Comparison of ENCODE assay signal across 19 mouse cellular contexts in genomic region chr1:25312344-25312743, GRCm38 (mm10).
DNase-seq lines count a peak whose midpoint lies in the region; ATAC-seq and TF ChIP-seq lines count a peak whose summit lies in the region.
"Had no signal": no experiment of that assay in that cellular context is flagged by ENCODE, and none has a peak within 500 bp of the region (broad histone marks: within the 10 kb centered on the region; RNA-seq: fewer than 3 reads in every experiment).

No protein-coding gene starts in this region.

- H3K4me3 ChIP-seq in embryonic facial prominence, embryonic 14.5 days (ENCODE audit: low read depth, low read length) = no peak overlapping the region
- H3K4me3 ChIP-seq in embryonic facial prominence, embryonic 10.5 days = no peak overlapping the region
- no peak overlapping the region for H3K4me3 ChIP-seq in midbrain, embryonic 11.5 days (ENCODE audit: low read depth, low read length)
- no peak overlapping the region for H3K4me3 ChIP-seq in midbrain, embryonic 16.5 days (ENCODE audit: low read depth, low read length)
- H3K4me3 ChIP-seq in neural tube, embryonic 12.5 days = no peak overlapping the region
- no peak overlapping the region for H3K4me3 ChIP-seq in neural tube, embryonic 15.5 days (replicated peaks)
- H3K4me3 ChIP-seq in midbrain, postnatal 0 days (ENCODE audit: low read depth, low read length) = no peak overlapping the region
- H3K4me3 ChIP-seq: embryonic facial prominence, embryonic 13.5 days; forebrain, embryonic 13.5 days; gastrocnemius, adult 2 months; heart, embryonic 12.5 days; hindbrain, embryonic 15.5 days had no signal

- ATAC-seq in embryonic facial prominence, embryonic 14.5 days (ENCODE audit: low read depth) = no peak
- peak; percentile 68 for ATAC-seq in midbrain, embryonic 11.5 days (ENCODE audit: low FRiP score)
- ATAC-seq in midbrain, embryonic 16.5 days = no peak
- peak; percentile 85 for ATAC-seq in neural tube, embryonic 12.5 days (ENCODE audit: low FRiP score, low read depth)
- no peak for ATAC-seq in neural tube, embryonic 15.5 days (ENCODE audit: low FRiP score)
- no peak for ATAC-seq in midbrain, postnatal 0 days (ENCODE audit: low FRiP score)
- ATAC-seq: forebrain, embryonic 13.5 days; inflammation-experienced regulatory T-cells, adult 6 months had no signal

- TF ChIP-seq CTCF in midbrain, postnatal 0 days (IDR thresholded peaks at IDR 0.05) = no peak

- peak; percentile 2 for DNase-seq in embryonic facial prominence, embryonic 14.5 days (ENCODE audit: low spot score)
- DNase-seq in embryonic facial prominence, embryonic 10.5 days (ENCODE audit: low spot score) = no peak
- no peak for DNase-seq in midbrain, embryonic 11.5 days (ENCODE audit: low spot score, missing footprints)
- peak; percentile 7 for DNase-seq in midbrain, postnatal 0 days (ENCODE audit: low spot score)
- DNase-seq in right cerebral cortex, postnatal 14 days = no peak
- DNase-seq: adrenal gland, postnatal 10 days; cerebellum, adult 11-12 months; cerebellum, adult 9-10 months; cerebellum, postnatal 25 days; gastrocnemius, adult 2 months; gastrocnemius, postnatal 25 days had no signal

- H3K9ac ChIP-seq in embryonic facial prominence, embryonic 14.5 days (ENCODE audit: low read depth, low read length) = no peak overlapping the region
- no peak overlapping the region for H3K9ac ChIP-seq in midbrain, embryonic 11.5 days (ENCODE audit: low read length)
- no peak overlapping the region for H3K9ac ChIP-seq in midbrain, embryonic 16.5 days (ENCODE audit: low read depth, low read length)
- no peak overlapping the region for H3K9ac ChIP-seq in neural tube, embryonic 12.5 days
- H3K9ac ChIP-seq in neural tube, embryonic 15.5 days (replicated peaks) = no peak overlapping the region
- H3K9ac ChIP-seq in midbrain, postnatal 0 days (replicated peaks; ENCODE audit: low read length, poor library complexity, severe bottlenecking) = no peak overlapping the region
- H3K9ac ChIP-seq: embryonic facial prominence, embryonic 13.5 days; forebrain, embryonic 13.5 days; heart, embryonic 12.5 days; hindbrain, embryonic 15.5 days had no signal

- H3K4me1 ChIP-seq in embryonic facial prominence, embryonic 14.5 days (ENCODE audit: control insufficient read depth, insufficient read depth, low read length) = no peaks in the 10 kb centered on the region
- H3K4me1 ChIP-seq in embryonic facial prominence, embryonic 10.5 days = no peaks in the 10 kb centered on the region
- no peaks in the 10 kb centered on the region for H3K4me1 ChIP-seq in midbrain, embryonic 11.5 days (ENCODE audit: control insufficient read depth, insufficient read depth, low read length)
- no peaks in the 10 kb centered on the region for H3K4me1 ChIP-seq in midbrain, embryonic 16.5 days (ENCODE audit: control insufficient read depth, insufficient read depth, low read length)
- no peaks in the 10 kb centered on the region for H3K4me1 ChIP-seq in neural tube, embryonic 12.5 days
- H3K4me1 ChIP-seq in neural tube, embryonic 15.5 days = no peaks in the 10 kb centered on the region
- no peaks in the 10 kb centered on the region for H3K4me1 ChIP-seq in midbrain, postnatal 0 days (ENCODE audit: insufficient read depth, low read length)
- H3K4me1 ChIP-seq: embryonic facial prominence, embryonic 13.5 days; forebrain, embryonic 13.5 days; heart, embryonic 12.5 days; hindbrain, embryonic 15.5 days had no signal

- no peaks in the 10 kb centered on the region for H3K9me3 ChIP-seq in embryonic facial prominence, embryonic 14.5 days (ENCODE audit: control insufficient read depth, low read length)
- no peaks in the 10 kb centered on the region for H3K9me3 ChIP-seq in embryonic facial prominence, embryonic 10.5 days
- no peaks in the 10 kb centered on the region for H3K9me3 ChIP-seq in midbrain, embryonic 11.5 days (ENCODE audit: control insufficient read depth, low read length)
- no peaks in the 10 kb centered on the region for H3K9me3 ChIP-seq in midbrain, embryonic 16.5 days (replicated peaks; ENCODE audit: control insufficient read depth, low read length, poor library complexity, severe bottlenecking)
- H3K9me3 ChIP-seq in neural tube, embryonic 12.5 days = no peaks in the 10 kb centered on the region
- H3K9me3 ChIP-seq in neural tube, embryonic 15.5 days (replicated peaks) = no peaks in the 10 kb centered on the region
- no peaks in the 10 kb centered on the region for H3K9me3 ChIP-seq in midbrain, postnatal 0 days (ENCODE audit: low read length)
- H3K9me3 ChIP-seq: embryonic facial prominence, embryonic 13.5 days; forebrain, embryonic 13.5 days; heart, embryonic 12.5 days; hindbrain, embryonic 15.5 days had no signal

- no peaks in the 10 kb centered on the region for H3K27me3 ChIP-seq in embryonic facial prominence, embryonic 14.5 days (replicated peaks; ENCODE audit: control insufficient read depth, insufficient read depth, low read length)
- H3K27me3 ChIP-seq in embryonic facial prominence, embryonic 10.5 days (replicated peaks; ENCODE audit: low read depth, poor library complexity, severe bottlenecking) = no peaks in the 10 kb centered on the region
- no peaks in the 10 kb centered on the region for H3K27me3 ChIP-seq in midbrain, embryonic 11.5 days (ENCODE audit: control insufficient read depth, insufficient read depth, low read length)
- no peaks in the 10 kb centered on the region for H3K27me3 ChIP-seq in midbrain, embryonic 16.5 days (ENCODE audit: control insufficient read depth, insufficient read depth, low read depth, low read length)
- no peaks in the 10 kb centered on the region for H3K27me3 ChIP-seq in neural tube, embryonic 12.5 days (replicated peaks)
- no peaks in the 10 kb centered on the region for H3K27me3 ChIP-seq in neural tube, embryonic 15.5 days (replicated peaks)
- H3K27me3 ChIP-seq in midbrain, postnatal 0 days (ENCODE audit: insufficient read depth, low read length) = no peaks in the 10 kb centered on the region
- H3K27me3 ChIP-seq: embryonic facial prominence, embryonic 13.5 days; forebrain, embryonic 13.5 days; heart, embryonic 12.5 days; hindbrain, embryonic 15.5 days had no signal

- 52% methylated on average over 2 of the region's 2 CpGs for WGBS in embryonic facial prominence, embryonic 14.5 days
- 66% methylated on average over 2 of the region's 2 CpGs for WGBS in embryonic facial prominence, embryonic 10.5 days
- WGBS in midbrain, embryonic 11.5 days = 56% methylated on average over 2 of the region's 2 CpGs
- WGBS in midbrain, embryonic 16.5 days = 39% methylated on average over 2 of the region's 2 CpGs
- 50% methylated on average over 2 of the region's 2 CpGs for whole genome bisulfite sequencing in neural tube, embryonic 12.5 days
- 26% methylated on average over 2 of the region's 2 CpGs for WGBS in neural tube, embryonic 15.5 days
- 27% methylated on average over 2 of the region's 2 CpGs for WGBS in midbrain, postnatal 0 days

- no peak overlapping the region for H3K27ac ChIP-seq in embryonic facial prominence, embryonic 14.5 days (replicated peaks; ENCODE audit: low read depth, low read length)
- no peak overlapping the region for H3K27ac ChIP-seq in embryonic facial prominence, embryonic 10.5 days (replicated peaks)
- H3K27ac ChIP-seq in midbrain, embryonic 11.5 days (ENCODE audit: low read depth, low read length) = no peak overlapping the region
- H3K27ac ChIP-seq in midbrain, embryonic 16.5 days (ENCODE audit: low read length) = no peak overlapping the region
- H3K27ac ChIP-seq in neural tube, embryonic 12.5 days = no peak overlapping the region
- H3K27ac ChIP-seq in neural tube, embryonic 15.5 days (replicated peaks) = no peak overlapping the region
- no peak overlapping the region for H3K27ac ChIP-seq in midbrain, postnatal 0 days (ENCODE audit: low read depth, low read length)
- H3K27ac ChIP-seq: embryonic facial prominence, embryonic 13.5 days; forebrain, embryonic 13.5 days; gastrocnemius, adult 2 months; hindbrain, embryonic 15.5 days had no signal

- H3K36me3 ChIP-seq in embryonic facial prominence, embryonic 14.5 days (ENCODE audit: control insufficient read depth, insufficient read depth, low read length) = no peaks in the 10 kb centered on the region
- no peaks in the 10 kb centered on the region for H3K36me3 ChIP-seq in embryonic facial prominence, embryonic 10.5 days (replicated peaks)
- H3K36me3 ChIP-seq in midbrain, embryonic 11.5 days (ENCODE audit: control insufficient read depth, insufficient read depth, low read length) = no peaks in the 10 kb centered on the region
- H3K36me3 ChIP-seq in midbrain, embryonic 16.5 days (ENCODE audit: control insufficient read depth, insufficient read depth, low read length) = no peaks in the 10 kb centered on the region
- no peaks in the 10 kb centered on the region for H3K36me3 ChIP-seq in neural tube, embryonic 12.5 days
- H3K36me3 ChIP-seq in neural tube, embryonic 15.5 days = no peaks in the 10 kb centered on the region
- no peaks in the 10 kb centered on the region for H3K36me3 ChIP-seq in midbrain, postnatal 0 days (ENCODE audit: insufficient read depth, low read length)
- H3K36me3 ChIP-seq: embryonic facial prominence, embryonic 13.5 days; heart, embryonic 12.5 days; hindbrain, embryonic 15.5 days had no signal

- H3K4me2 ChIP-seq in embryonic facial prominence, embryonic 14.5 days (ENCODE audit: low read depth, low read length) = no peak overlapping the region
- no peak overlapping the region for H3K4me2 ChIP-seq in midbrain, embryonic 11.5 days
- no peak overlapping the region for H3K4me2 ChIP-seq in midbrain, embryonic 16.5 days (ENCODE audit: low read length)
- no peak overlapping the region for H3K4me2 ChIP-seq in neural tube, embryonic 12.5 days (replicated peaks)
- no peak overlapping the region for H3K4me2 ChIP-seq in neural tube, embryonic 15.5 days
- no peak overlapping the region for H3K4me2 ChIP-seq in midbrain, postnatal 0 days (ENCODE audit: low read depth, low read length, poor library complexity, severe bottlenecking)
- H3K4me2 ChIP-seq: embryonic facial prominence, embryonic 13.5 days; forebrain, embryonic 13.5 days; heart, embryonic 12.5 days; hindbrain, embryonic 15.5 days had no signal

Comparison
In these comparisons a context has a peak if more than half of its experiments do, and no peak if none do; other contexts are left out.
1. ATAC-seq: peak in midbrain, embryonic 11.5 days (single experiment) and neural tube, embryonic 12.5 days (single experiment); none in embryonic facial prominence, embryonic 14.5 days (single experiment), midbrain, embryonic 16.5 days (single experiment), neural tube, embryonic 15.5 days (single experiment) and midbrain, postnatal 0 days (single experiment).
2. DNase-seq: peak in embryonic facial prominence, embryonic 14.5 days (single experiment) and midbrain, postnatal 0 days (single experiment); none in embryonic facial prominence, embryonic 10.5 days (single experiment), midbrain, embryonic 11.5 days (single experiment) and right cerebral cortex, postnatal 14 days (single experiment).